Mouse (Mus musculus) embryonic fibroblast, embryonic 13.5 days (primary cell): ENCODE data around the gene Tac4. TPM values are rescaled to one million over a fixed set of nuclear protein-coding genes. Genes with fewer than 3 reads are reported as not detected.
A peak's percentile ranks its signal among the peaks of the same experiment; 100 is the strongest.

Experiments
- H3K27ac ChIP-seq: 2 replicates; pipeline ENCODE4 v1.5.1; 2012; ENCODE audit warnings: low read length, control low read depth, inconsistent platforms; ENCODE audit not compliant: insufficient read depth
- H3K4me1 ChIP-seq: 2 replicates; pipeline ENCODE4 v1.6.1; 2011; ENCODE audit warnings: low read length; ENCODE audit not compliant: control insufficient read depth, insufficient read depth
- H3K4me3 ChIP-seq: 2 replicates; pipeline ENCODE4 v1.5.1; 2011; ENCODE audit warnings: mild to moderate bottlenecking, control low read depth, low read length; ENCODE audit not compliant: insufficient read depth
- CTCF ChIP-seq: IDR thresholded peaks from 2 replicates; pipeline ENCODE4 v1.5.1; 2011; ENCODE audit warnings: mild to moderate bottlenecking, control low read depth, low read length, moderate library complexity, borderline replicate concordance; ENCODE audit not compliant: insufficient read depth
- POLR2A ChIP-seq: IDR thresholded peaks from 2 replicates; pipeline ENCODE4 v1.6.1; 2011; ENCODE audit warnings: low read depth, mild to moderate bottlenecking, control low read depth, low read length, moderate library complexity
- polyA plus RNA-seq: library from polyadenylated mRNA; stranded (reverse); fragments of >200 nt; gene quantifications from 2 replicates; pipeline ENCODE4 v1.2.4, GENCODE M21; 2011; ENCODE audit warnings: low read depth; ENCODE audit not compliant: missing spikeins, insufficient read length

Tac4 gene
- polyA plus RNA-seq, 1 experiment = not detected

- no peak overlapping the region for H3K27ac ChIP-seq
- no peak for TF ChIP-seq CTCF
- no peak for TF ChIP-seq POLR2A
- H3K4me3 ChIP-seq = no peak overlapping the region
- no peaks in the 10 kb centered on the region for H3K4me1 ChIP-seq
These were observed 21.0 kb downstream of the Tac4 start for GRCm38 (mm10) chr11:95282331-95282730.

DNA sequence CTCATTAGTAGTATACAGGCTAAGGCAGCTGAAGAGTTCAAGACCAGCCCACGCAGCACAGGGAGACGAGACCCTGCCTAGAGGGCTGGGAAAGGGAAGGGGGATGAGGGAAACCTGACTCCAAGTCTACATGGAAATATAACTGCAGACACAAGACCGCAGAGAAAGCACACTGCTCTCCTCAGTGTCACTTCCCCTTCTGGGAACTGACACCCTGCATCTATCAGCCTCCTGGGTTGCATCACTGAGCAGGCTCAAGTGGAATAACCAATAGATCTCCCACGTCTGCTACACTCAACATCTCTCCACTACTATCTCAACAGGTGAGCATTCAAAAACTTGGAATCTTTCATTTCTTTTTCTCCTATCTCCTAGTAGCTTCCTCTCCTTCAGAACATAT lies 30.7 kb downstream of the Tac4 start:
- Histone ChIP-seq H3K4me3 (no peak overlapping the region), H3K4me1 (no peaks in the 10 kb centered on the region)
- TF ChIP-seq POLR2A (no peak), CTCF (no peak)

GRCm38 (mm10) chr11:95293017-95293624 lies 31.8 kb downstream of the Tac4 start:
- TF ChIP-seq CTCF (no peak), POLR2A (no peak)
- Histone ChIP-seq H3K27ac (no peak overlapping the region), H3K4me3 (no peak overlapping the region), H3K4me1 (no peaks in the 10 kb centered on the region)

More for the DNA sequence above, 30.7 kb downstream of the Tac4 start:
- no peak overlapping the region for H3K27ac ChIP-seq

GRCm38 (mm10) chr11:95295736-95296135 lies 34.4 kb downstream of the Tac4 start:
- H3K4me1 ChIP-seq = peaks cover 2% of the 10 kb centered on the region; the same call in 1 of the 2 replicates
- no peak overlapping the region for H3K4me3 ChIP-seq
- H3K27ac ChIP-seq = no peak overlapping the region
- no peak for TF ChIP-seq POLR2A
- TF ChIP-seq CTCF = no peak

- no peak overlapping the region for H3K27ac ChIP-seq
- H3K4me1 ChIP-seq = peaks cover 2% of the 10 kb centered on the region; the same call in 1 of the 2 replicates
- H3K4me3 ChIP-seq = no peak overlapping the region
- TF ChIP-seq POLR2A = no peak
- peak; percentile 63; the same call in 1 of the 2 replicates for TF ChIP-seq CTCF
These were observed 36.8 kb downstream of the Tac4 start for GRCm38 (mm10) chr11:95298146-95298545.

- Histone ChIP-seq H3K27ac (no peak overlapping the region), H3K4me3 (no peak overlapping the region), H3K4me1 (peaks cover 2% of the 10 kb centered on the region; the same call in 1 of the 2 replicates)
- no peak for TF ChIP-seq POLR2A
- TF ChIP-seq CTCF = no peak
These were observed 38.6 kb downstream of the Tac4 start for GRCm38 (mm10) chr11:95299886-95300285.

- TF ChIP-seq CTCF (no peak), POLR2A (no peak)
- H3K4me3 ChIP-seq = no peak overlapping the region
- H3K27ac ChIP-seq = no peak overlapping the region
- peaks cover 2% of the 10 kb centered on the region; the same call in 1 of the 2 replicates for H3K4me1 ChIP-seq
These were observed 40.4 kb downstream of the Tac4 start for GRCm38 (mm10) chr11:95301772-95302171.

DNA sequence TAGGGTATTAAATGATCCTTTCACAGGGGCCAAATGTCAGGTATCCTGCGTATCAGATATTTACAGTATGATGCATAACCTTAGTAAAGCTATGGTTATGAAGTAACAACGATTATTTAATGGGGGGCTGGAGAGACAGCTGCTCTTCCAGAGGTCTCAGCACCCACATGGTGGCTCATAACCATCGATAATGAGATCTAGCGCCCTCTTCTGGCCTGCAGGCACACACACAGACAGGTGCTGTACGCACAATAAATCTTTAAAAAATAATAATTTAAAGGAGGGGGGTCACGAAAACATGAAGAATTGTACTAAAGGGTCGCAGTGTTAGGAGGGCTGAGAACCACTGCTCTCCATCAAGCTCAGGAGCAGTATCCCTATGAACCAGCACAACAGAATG lies 44.3 kb downstream of the Tac4 start:
- no peak overlapping the region for H3K27ac ChIP-seq
- no peak for TF ChIP-seq CTCF
- no peak for TF ChIP-seq POLR2A
- H3K4me1 ChIP-seq = no peaks in the 10 kb centered on the region
- no peak overlapping the region for H3K4me3 ChIP-seq

DNA sequence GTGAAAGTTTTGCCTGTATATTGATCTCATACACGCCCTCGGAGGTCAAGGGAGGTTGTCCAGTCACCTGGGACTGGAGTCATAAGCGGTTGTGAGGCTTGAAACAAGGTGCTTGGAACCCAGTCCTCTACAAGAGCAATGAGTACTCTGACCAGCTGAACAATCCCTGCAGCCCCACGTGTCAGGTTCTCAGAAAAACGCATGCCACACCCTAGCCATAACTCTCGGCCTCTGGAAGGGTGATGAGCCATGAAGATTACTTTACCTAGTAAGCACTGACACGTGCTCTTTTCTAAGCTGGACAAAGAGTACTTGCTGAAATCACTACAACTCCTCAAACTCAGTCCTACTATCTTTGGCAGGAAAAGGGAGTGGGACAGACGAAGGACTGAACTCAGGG lies 46.2 kb downstream of the Tac4 start:
- no peak overlapping the region for H3K4me3 ChIP-seq
- H3K4me1 ChIP-seq = peaks cover 4% of the 10 kb centered on the region; the same call in 1 of the 2 replicates
- H3K27ac ChIP-seq = no peak overlapping the region
- no peak for TF ChIP-seq CTCF
- TF ChIP-seq POLR2A = no peak

DNA sequence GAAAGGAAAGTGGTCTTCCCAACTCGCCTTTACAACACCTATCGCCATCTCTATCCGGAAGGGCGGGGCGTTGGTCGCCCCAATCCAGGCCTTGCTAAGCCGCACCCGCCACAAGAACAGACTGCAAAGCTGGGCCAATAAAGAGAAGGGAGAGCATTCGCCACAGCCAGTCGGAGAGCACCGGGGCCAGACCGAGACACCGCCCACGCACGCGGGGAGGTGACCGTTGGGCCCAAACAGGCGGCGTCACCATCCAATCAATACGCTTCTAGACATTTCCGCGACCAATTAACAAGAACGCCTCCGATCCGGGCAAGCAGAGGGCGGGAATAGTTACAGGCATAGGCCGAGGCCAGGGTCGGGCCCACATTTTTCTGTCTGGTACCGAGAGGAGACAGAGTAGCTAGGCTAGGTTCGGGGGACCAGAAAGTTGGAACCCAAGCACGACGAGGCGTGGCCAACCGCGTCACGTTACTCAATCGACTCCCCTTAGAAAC lies 48.2 kb downstream of the Tac4 start:
- H3K4me1 ChIP-seq = peaks cover 4% of the 10 kb centered on the region; the same call in 1 of the 2 replicates
- peak overlapping the region; percentile 91 for H3K27ac ChIP-seq
- H3K4me3 ChIP-seq = peak overlapping the region; percentile 91
- TF ChIP-seq POLR2A (peak; percentile 89), CTCF (no peak)
